Mouse (Mus musculus) MEL (cell line): Measurements from ENCODE around the gene Pitpnc1.

Experiments used
- CTCF ChIP-seq, 3 experiments: IDR thresholded peaks in 2 of 3; conservative IDR thresholded peaks in 1 of 3; 2 replicates each; pipeline ENCODE4 v1.5.1; 2011 to 2012; ENCODE audit warnings: low read length in 3 of 3, low read depth in 2 of 3, mild to moderate bottlenecking in 2 of 3, improper control_type of control experiment in 1 of 3, inconsistent platforms in 1 of 3, mixed read lengths in 1 of 3, moderate library complexity in 1 of 3; ENCODE audit not compliant: control insufficient read depth in 1 of 3, insufficient read depth in 1 of 3, poor library complexity in 1 of 3, severe bottlenecking in 1 of 3
- EP300 ChIP-seq, 2 experiments: IDR thresholded peaks; 2 replicates each; pipeline ENCODE4 v1.6.1; 2011; ENCODE audit warnings: improper control_type of control experiment in 2 of 2, low read length in 2 of 2, low read depth in 1 of 2, mild to moderate bottlenecking in 1 of 2
- MYB ChIP-seq: IDR thresholded peaks from 2 replicates; pipeline ENCODE4 v1.6.1; 2011; ENCODE audit warnings: mild to moderate bottlenecking, low read depth, low read length, improper control_type of control experiment
- MYC ChIP-seq: IDR thresholded peaks from 2 replicates; pipeline ENCODE4 v1.6.1; 2011; ENCODE audit warnings: low read depth, mild to moderate bottlenecking, low read length, improper control_type of control experiment, moderate library complexity
- NELFE ChIP-seq: IDR thresholded peaks from 2 replicates; pipeline ENCODE4 v1.6.1; 2011; ENCODE audit warnings: low read depth, low read length, improper control_type of control experiment
- POLR2A ChIP-seq, 2 experiments: IDR thresholded peaks; 2 replicates each; pipeline ENCODE4 v1.6.1; 2011 to 2012; ENCODE audit warnings: low read length in 2 of 2, mild to moderate bottlenecking in 2 of 2, control low read depth in 1 of 2, improper control_type of control experiment in 1 of 2, low read depth in 1 of 2, moderate library complexity in 1 of 2; ENCODE audit not compliant: control insufficient read depth in 1 of 2, insufficient read depth in 1 of 2, poor library complexity in 1 of 2
- USF1 ChIP-seq: IDR thresholded peaks from 2 replicates; pipeline ENCODE4 v1.6.1; 2014; ENCODE audit warnings: low read depth, mild to moderate bottlenecking, inconsistent platforms, low read length, improper control_type of control experiment, moderate library complexity

GRCm38 (mm10) chr11:107394245-107394644 is 76.3 kb downstream of the Pitpnc1 start:
- TF ChIP-seq POLR2A (IDR thresholded peaks at IDR 0.05; ENCODE audit: control insufficient read depth in 1 of 2, insufficient read depth in 1 of 2, low read depth in 1 of 2, low read length in 2 of 2, poor library complexity in 1 of 2) (no peak), USF1 (no peak), CTCF (IDR thresholded peaks at IDR 0.05 in 2 of 3, conservative IDR thresholded peaks at IDR 0.05 in 1 of 3; ENCODE audit: control insufficient read depth in 1 of 3, insufficient read depth in 1 of 3, low read depth in 2 of 3, low read length in 3 of 3, poor library complexity in 1 of 3, severe bottlenecking in 1 of 3) (no peak), MYB (no peak), MYC (no peak), EP300 (IDR thresholded peaks at IDR 0.05; ENCODE audit: low read depth in 1 of 2, low read length in 2 of 2) (no peak), NELFE (no peak)
